Mouse (Mus musculus) embryonic facial prominence, embryonic 11.5 days (tissue): Measurements from ENCODE around the gene Prkar1b. TPM values are rescaled to one million over a fixed set of nuclear protein-coding genes. Genes with fewer than 3 reads are reported as not detected.

Experiments used
- ATAC-seq: fragments of 200-750 bp; cut with Nextera tagmentation; replicated peaks from 2 replicates; pipeline ENCODE4 v1.8.0; 2017; ENCODE audit warnings: low read depth; ENCODE audit not compliant: insufficient number of reproducible peaks, low FRiP score, low TSS enrichment
- DNase-seq: peaks from one replicate; pipeline ENCODE4 v3.0.0-alpha.2; 2015; ENCODE audit warnings: low spot score
- H3K27ac ChIP-seq: fragments of 300-500 bp; sonication (generic); replicated peaks from 2 replicates; pipeline ENCODE4 v1.5.1; 2014; ENCODE audit warnings: mild to moderate bottlenecking, low read depth, low read length, control low read depth
- H3K27me3 ChIP-seq: fragments of 300-500 bp; sonication (generic); 2 replicates; pipeline ENCODE4 v1.6.1; 2014; ENCODE audit warnings: mild to moderate bottlenecking, low read length, moderate library complexity, mixed read lengths; ENCODE audit not compliant: control insufficient read depth, insufficient read depth
- H3K36me3 ChIP-seq: fragments of 300-500 bp; sonication (generic); replicated peaks from 2 replicates; pipeline ENCODE4 v1.6.1; 2014; ENCODE audit warnings: low read depth, mild to moderate bottlenecking, low read length, moderate library complexity, mixed read lengths; ENCODE audit not compliant: control insufficient read depth, insufficient read depth
- H3K4me1 ChIP-seq: fragments of 300-500 bp; sonication (generic); 2 replicates; pipeline ENCODE4 v1.6.1; 2014; ENCODE audit warnings: low read length, mixed read lengths; ENCODE audit not compliant: control insufficient read depth, insufficient read depth
- H3K4me2 ChIP-seq: fragments of 300-500 bp; sonication (generic); 2 replicates; pipeline ENCODE4 v1.6.1; 2014; ENCODE audit warnings: low read depth, mild to moderate bottlenecking, control low read depth, low read length, moderate library complexity
- H3K4me3 ChIP-seq: fragments of 300-500 bp; sonication (generic); 2 replicates; pipeline ENCODE4 v1.5.1; 2014; ENCODE audit warnings: low read depth, low read length, control low read depth
- H3K9ac ChIP-seq: fragments of 300-500 bp; sonication (generic); replicated peaks from 2 replicates; pipeline ENCODE4 v1.6.1; 2014; ENCODE audit warnings: mild to moderate bottlenecking, control low read depth, low read length
- H3K9me3 ChIP-seq: fragments of 300-500 bp; sonication (generic); replicated peaks from 2 replicates; pipeline ENCODE4 v1.6.1; 2016; ENCODE audit warnings: mild to moderate bottlenecking, low read length, inconsistent platforms, mixed read lengths; ENCODE audit not compliant: control insufficient read depth
- WGBS: fragments of 180-500 bp; shearing (Covaris S2); extraction: QIAGEN DNeasy Blood & Tissue Kit; methylation state at CpG from one replicate; pipeline ENCODE4 v1.1.7; 2014; 5-methylcytosine and 5-hydroxymethylcytosine counted together
- polyA plus RNA-seq: library from polyadenylated mRNA; unstranded; fragments of >200 nt; fragmentation: Nextera tagmentation; extraction: Ambion mirVana; gene quantifications from 2 replicates; pipeline ENCODE4 v1.2.1, GENCODE M21; 2014

Prkar1b gene
- polyA plus RNA-seq, 1 experiment from 2014 or later, result 8.7 TPM

- Histone ChIP-seq H3K4me1 (no peaks in the 10 kb centered on the region), H3K27ac (no peak overlapping the region), H3K4me3 (no peak overlapping the region), H3K36me3 (no peaks in the 10 kb centered on the region), H3K27me3 (no peaks in the 10 kb centered on the region), H3K4me2 (no peak overlapping the region), H3K9ac (no peak overlapping the region), H3K9me3 (no peaks in the 10 kb centered on the region)
- ATAC-seq (no peak), DNase-seq (no peak)
- 84% methylated on average over 15 of the region's 15 CpGs for WGBS
Observed at GRCm38 (mm10) chr5:139017371-139018124, 132.3 kb downstream of the Prkar1b start.

- Histone ChIP-seq H3K36me3 (no peaks in the 10 kb centered on the region), H3K9me3 (no peaks in the 10 kb centered on the region), H3K27ac (no peak overlapping the region), H3K27me3 (no peaks in the 10 kb centered on the region), H3K4me1 (no peaks in the 10 kb centered on the region), H3K9ac (no peak overlapping the region), H3K4me3 (no peak overlapping the region), H3K4me2 (no peak overlapping the region)
- DNase-seq (no peak), ATAC-seq (no peak)
- 70% methylated on average over 3 of the region's 3 CpGs for WGBS
Observed at GRCm38 (mm10) chr5:139015097-139015496, 134.7 kb downstream of the Prkar1b start.

- no peak overlapping the region for H3K9ac ChIP-seq
- no peak for DNase-seq
- H3K9me3 ChIP-seq, result no peaks in the 10 kb centered on the region
- H3K4me2 ChIP-seq, result no peak overlapping the region
- H3K4me3 ChIP-seq, result no peak overlapping the region
- H3K27ac ChIP-seq, result no peak overlapping the region
- H3K4me1 ChIP-seq, result no peaks in the 10 kb centered on the region
- ATAC-seq, result no peak
- no peaks in the 10 kb centered on the region for H3K36me3 ChIP-seq
- no peaks in the 10 kb centered on the region for H3K27me3 ChIP-seq
- WGBS, result 63% methylated on average over 2 of the region's 2 CpGs
Observed at GRCm38 (mm10) chr5:139010649-139011048, 139.2 kb downstream of the Prkar1b start.

GRCm38 (mm10) chr5:139007141-139007775, 142.5 kb downstream of the Prkar1b start:
- Histone ChIP-seq H3K4me2 (no peak overlapping the region), H3K27me3 (no peaks in the 10 kb centered on the region), H3K27ac (no peak overlapping the region), H3K4me3 (no peak overlapping the region), H3K9ac (no peak overlapping the region), H3K9me3 (no peaks in the 10 kb centered on the region), H3K4me1 (no peaks in the 10 kb centered on the region), H3K36me3 (no peaks in the 10 kb centered on the region)
- WGBS, result 55% methylated on average over 4 of the region's 4 CpGs
- DNase-seq (peak; percentile 5), ATAC-seq (no peak)

GRCm38 (mm10) chr5:139004588-139004987, 145.2 kb downstream of the Prkar1b start:
- no peak for ATAC-seq
- Histone ChIP-seq H3K4me1 (no peaks in the 10 kb centered on the region), H3K36me3 (no peaks in the 10 kb centered on the region), H3K9me3 (no peaks in the 10 kb centered on the region), H3K27me3 (no peaks in the 10 kb centered on the region), H3K4me3 (no peak overlapping the region), H3K27ac (no peak overlapping the region), H3K9ac (no peak overlapping the region), H3K4me2 (no peak overlapping the region)
- 85% methylated on average over 6 of the region's 6 CpGs for WGBS
- no peak for DNase-seq

- no peak overlapping the region for H3K4me2 ChIP-seq
- 61% methylated on average over 7 of the region's 7 CpGs for WGBS
- H3K27ac ChIP-seq, result no peak overlapping the region
- peaks cover 11% of the 10 kb centered on the region for H3K4me1 ChIP-seq
- H3K9me3 ChIP-seq, result no peaks in the 10 kb centered on the region
- ATAC-seq, result no peak
- H3K27me3 ChIP-seq, result peaks cover 38% of the 10 kb centered on the region
- no peak overlapping the region for H3K4me3 ChIP-seq
- no peaks in the 10 kb centered on the region for H3K36me3 ChIP-seq
- no peak overlapping the region for H3K9ac ChIP-seq
- DNase-seq, result no peak
Observed at GRCm38 (mm10) chr5:138999716-139000115, 150.1 kb downstream of the Prkar1b start.

- Histone ChIP-seq H3K4me2 (peak overlapping the region; percentile 34), H3K9ac (no peak overlapping the region), H3K27me3 (peaks cover 54% of the 10 kb centered on the region), H3K27ac (no peak overlapping the region), H3K4me1 (peaks cover 14% of the 10 kb centered on the region), H3K36me3 (no peaks in the 10 kb centered on the region), H3K4me3 (no peak overlapping the region; the same call in 1 of the 2 replicates), H3K9me3 (no peaks in the 10 kb centered on the region)
- ATAC-seq (no peak), DNase-seq (peak; percentile 59)
- WGBS, result under 1% methylated on average over 30 of the region's 30 CpGs
Observed at GRCm38 (mm10) chr5:138997936-138998580, 151.7 kb downstream of the Prkar1b start.
